Mouse (Mus musculus) heart, adult 2 months (tissue): ENCODE data around the gene Gm4881. TPM values are rescaled to one million over a fixed set of nuclear protein-coding genes. Genes with fewer than 3 reads are reported as not detected.

Experiments
- DNase-seq, 2 experiments: peaks; one replicate each; pipeline ENCODE4 v3.0.0; 2021
- H3K27ac ChIP-seq: fragments of 200-600 bp; 2 replicates; pipeline ENCODE4 v1.8.1; 2022
- H3K27me3 ChIP-seq: fragments of 200-500 bp; 2 replicates; pipeline ENCODE4 v1.6.1; 2012; ENCODE audit warnings: mild to moderate bottlenecking, low read length, inconsistent platforms, mixed read lengths; ENCODE audit not compliant: control insufficient read depth, insufficient read depth
- H3K36me3 ChIP-seq: fragments of 200-500 bp; 2 replicates; pipeline ENCODE4 v1.6.1; 2012; ENCODE audit warnings: low read length, inconsistent platforms; ENCODE audit not compliant: control insufficient read depth, insufficient read depth
- H3K4me1 ChIP-seq: fragments of 200-500 bp; 2 replicates; pipeline ENCODE4 v1.6.1; 2011; ENCODE audit warnings: low read length; ENCODE audit not compliant: control insufficient read depth, insufficient read depth
- H3K4me3 ChIP-seq: fragments of 200-600 bp; 2 replicates; pipeline ENCODE4 v1.8.1; 2022
- H3K79me2 ChIP-seq: fragments of 200-500 bp; replicated peaks from 2 replicates; pipeline ENCODE4 v1.6.1; 2012; ENCODE audit warnings: mild to moderate bottlenecking, inconsistent platforms, low read length, moderate library complexity, mixed read lengths; ENCODE audit not compliant: control insufficient read depth, insufficient read depth
- H3K9ac ChIP-seq: fragments of 200-500 bp; 2 replicates; pipeline ENCODE4 v1.6.1; 2012; ENCODE audit warnings: low read depth, mild to moderate bottlenecking, control low read depth, inconsistent platforms, low read length, mixed read lengths
- CTCF ChIP-seq: fragments of 200-600 bp; IDR thresholded peaks from 2 replicates; pipeline ENCODE4 v1.8.1; 2022; ENCODE audit warnings: antibody characterized with exemption, mild to moderate bottlenecking, moderate library complexity
- EP300 ChIP-seq: fragments of 200-500 bp; IDR thresholded peaks from 2 replicates; pipeline ENCODE4 v1.6.1; 2011; ENCODE audit warnings: low read depth, low read length, control low read depth; ENCODE audit not compliant: insufficient read depth
- POLR2A ChIP-seq: fragments of 200-500 bp; IDR thresholded peaks from 2 replicates; pipeline ENCODE4 v1.6.1; 2011; ENCODE audit warnings: mild to moderate bottlenecking, low read depth, low read length, control low read depth; ENCODE audit not compliant: insufficient read depth
- WGBS: fragments of 180-500 bp; shearing (Covaris S2); methylation state at CpG from one replicate; pipeline ENCODE4 v1.1.7; 2018; 5-methylcytosine and 5-hydroxymethylcytosine counted together
- intact Hi-C: fragments of 180-260 bp; cut with DNase I; formaldehyde crosslinking; loops from one replicate; pipeline ENCODE4 v1.15.1; 2025
- polyA plus RNA-seq: library from polyadenylated mRNA; depleted of rRNA; stranded (reverse); fragments of >200 nt; gene quantifications from 2 replicates; pipeline ENCODE4 v1.2.3, GENCODE M21; 2012
- total RNA-seq, 2 experiments: library from RNA; stranded (reverse); gene quantifications; 2 replicates each; pipeline ENCODE4 v1.2.3; 2021

Gene Gm4881
- total and polyA plus RNA-seq, 3 experiments = not detected

- H3K9ac ChIP-seq = peak overlapping the region; percentile 60
- intact Hi-C loops = loop anchor here (1.0 kb wide), 2 partner anchors 14 to 20 kb away; partner anchors contain the start of gene Rps19
- WGBS = under 1% methylated on average over 30 of the region's 30 CpGs
- H3K27me3 ChIP-seq = no peaks in the 10 kb centered on the region
- peak overlapping the region; percentile 95 for H3K27ac ChIP-seq
- H3K4me1 ChIP-seq = peaks cover 8% of the 10 kb centered on the region
- DNase-seq = peak; percentile 94 to 99
- H3K79me2 ChIP-seq = peaks cover 2% of the 10 kb centered on the region; the same call in 1 of the 2 replicates
- peak; percentile 77 for TF ChIP-seq CTCF
- peak; percentile 81 for TF ChIP-seq EP300
- peak; percentile 79 for TF ChIP-seq POLR2A
- H3K36me3 ChIP-seq = peaks cover 2% of the 10 kb centered on the region; the same call in 1 of the 2 replicates
- H3K4me3 ChIP-seq = peak overlapping the region; percentile 82
These were observed 40.2 kb downstream of the Gm4881 start for GRCm38 (mm10) chr7:24904070-24904483.

DNA sequence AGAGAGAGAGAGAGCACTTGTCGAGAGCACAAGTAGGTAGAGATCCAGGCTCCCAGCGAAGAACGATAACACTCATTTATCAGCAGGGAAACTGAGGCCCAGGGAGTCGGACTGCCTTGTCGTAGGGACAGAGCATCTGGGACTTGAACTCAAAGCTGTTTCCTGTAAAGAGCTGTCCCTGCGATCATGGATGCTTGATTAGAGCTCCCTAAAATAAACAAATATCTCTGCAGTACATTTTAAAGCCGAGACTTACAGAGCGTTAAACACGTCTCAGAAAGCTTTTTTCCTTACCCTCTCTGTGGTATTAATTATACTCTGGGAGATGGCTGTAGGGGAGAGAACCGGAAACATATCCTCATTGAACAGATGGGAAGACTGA lies 40.9 kb downstream of the Gm4881 start:
- H3K4me1 ChIP-seq = peaks cover 8% of the 10 kb centered on the region
- no peaks in the 10 kb centered on the region for H3K27me3 ChIP-seq
- H3K9ac ChIP-seq = peak overlapping the region; percentile 94
- H3K27ac ChIP-seq = peak overlapping the region; percentile 95
- no peak for DNase-seq
- H3K79me2 ChIP-seq = peaks cover 2% of the 10 kb centered on the region; the same call in 1 of the 2 replicates
- peaks cover 2% of the 10 kb centered on the region; the same call in 1 of the 2 replicates for H3K36me3 ChIP-seq
- intact Hi-C loops = no loop called here
- WGBS = 9% methylated on average over 10 of the region's 10 CpGs
- TF ChIP-seq EP300 (no peak), POLR2A (no peak), CTCF (no peak)
- peak overlapping the region; percentile 82 for H3K4me3 ChIP-seq

- peak; percentile 22 for TF ChIP-seq POLR2A
- TF ChIP-seq CTCF = no peak
- peak within 1 kb of the TSS; percentile 82 for H3K4me3 ChIP-seq
- intact Hi-C loops = no loop called here
- H3K9ac ChIP-seq = peak within 1 kb of the TSS; percentile 94
- H3K27me3 ChIP-seq = no peaks in the 10 kb centered on the region
- DNase-seq = peak; percentile 84 to 88
- H3K27ac ChIP-seq = peak within 1 kb of the TSS; percentile 95
- WGBS = 2% methylated on average over 63 of the region's 68 CpGs
- peaks cover 2% of the 10 kb centered on the region; the same call in 1 of the 2 replicates for H3K79me2 ChIP-seq
- H3K4me1 ChIP-seq = peaks cover 8% of the 10 kb centered on the region
- H3K36me3 ChIP-seq = peaks cover 2% of the 10 kb centered on the region; the same call in 1 of the 2 replicates
These were observed 41.5 kb downstream of the Gm4881 start, which contains the start of gene Arhgef1 for GRCm38 (mm10) chr7:24902630-24903443. Gene Arhgef1, plus strand, starts transcription at chr7:24902912.

DNA sequence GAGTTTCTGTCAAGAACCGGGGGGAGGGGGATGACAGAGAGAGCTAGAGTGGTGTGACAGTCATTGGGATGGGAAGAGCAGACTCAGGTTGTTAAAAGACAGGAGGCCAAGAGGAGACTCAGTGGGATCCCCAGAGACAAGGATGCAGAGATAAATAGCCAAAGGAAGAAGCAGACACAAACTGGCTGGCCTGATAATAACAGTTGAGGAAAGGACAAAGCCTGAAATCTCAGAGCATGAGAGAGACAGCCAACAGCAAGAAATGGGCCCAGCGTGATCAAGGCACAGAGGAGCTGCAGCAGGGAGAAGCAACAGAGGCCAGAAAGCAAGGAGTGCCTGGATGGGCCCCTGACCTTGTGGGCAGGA lies 42.0 kb downstream of the Gm4881 start:
- Histone ChIP-seq H3K4me3 (peak overlapping the region; percentile 82), H3K79me2 (peaks cover 2% of the 10 kb centered on the region; the same call in 1 of the 2 replicates), H3K27ac (peak overlapping the region; percentile 95), H3K9ac (peak overlapping the region; percentile 94), H3K36me3 (peaks cover 2% of the 10 kb centered on the region; the same call in 1 of the 2 replicates), H3K27me3 (no peaks in the 10 kb centered on the region), H3K4me1 (peaks cover 8% of the 10 kb centered on the region)
- intact Hi-C loops = no loop called here
- TF ChIP-seq CTCF = no peak
- no peak for TF ChIP-seq EP300
- no peak for TF ChIP-seq POLR2A
- DNase-seq = no peak
- WGBS = 35% methylated on average over 2 of the region's 2 CpGs

- Histone ChIP-seq H3K36me3 (peaks cover 2% of the 10 kb centered on the region; the same call in 1 of the 2 replicates), H3K9ac (no peak overlapping the region), H3K79me2 (peaks cover 2% of the 10 kb centered on the region; the same call in 1 of the 2 replicates), H3K27me3 (no peaks in the 10 kb centered on the region), H3K27ac (peak overlapping the region; percentile 95), H3K4me1 (peaks cover 6% of the 10 kb centered on the region), H3K4me3 (no peak overlapping the region)
- intact Hi-C loops = no loop called here
- no peak for TF ChIP-seq POLR2A
- TF ChIP-seq EP300 = no peak
- TF ChIP-seq CTCF = no peak
- no peak for DNase-seq
- 3% methylated on average over 1 of the region's 1 CpGs for WGBS
These were observed 42.5 kb downstream of the Gm4881 start for GRCm38 (mm10) chr7:24901842-24902241.

GRCm38 (mm10) chr7:24901114-24901513 lies 43.2 kb downstream of the Gm4881 start:
- no peak for TF ChIP-seq CTCF
- no peak for TF ChIP-seq POLR2A
- TF ChIP-seq EP300 = no peak
- intact Hi-C loops = no loop called here
- no peak overlapping the region for H3K27ac ChIP-seq
- H3K79me2 ChIP-seq = no peaks in the 10 kb centered on the region
- no peaks in the 10 kb centered on the region for H3K27me3 ChIP-seq
- peaks cover 4% of the 10 kb centered on the region for H3K4me1 ChIP-seq
- DNase-seq = no peak
- WGBS = 66% methylated on average over 6 of the region's 6 CpGs
- no peaks in the 10 kb centered on the region; the same call in 1 of the 2 replicates for H3K36me3 ChIP-seq
- no peak overlapping the region for H3K9ac ChIP-seq
- no peak overlapping the region for H3K4me3 ChIP-seq
